Mouse (Mus musculus) ES-Bruce4 (cell line): ENCODE results near the gene Cemip2.

Experiments used
- CTCF ChIP-seq: IDR thresholded peaks from one replicate; pipeline ENCODE4 v1.8.1; 2011; ENCODE audit warnings: low read depth, low read length
- EP300 ChIP-seq: IDR thresholded peaks from 2 replicates; pipeline ENCODE4 v1.6.1; 2011; ENCODE audit warnings: low read depth, low read length; ENCODE audit not compliant: insufficient read depth
- POLR2A ChIP-seq: IDR thresholded peaks from one replicate; pipeline ENCODE4 v1.8.1; 2011; ENCODE audit warnings: low read length; ENCODE audit not compliant: insufficient read depth

DNA sequence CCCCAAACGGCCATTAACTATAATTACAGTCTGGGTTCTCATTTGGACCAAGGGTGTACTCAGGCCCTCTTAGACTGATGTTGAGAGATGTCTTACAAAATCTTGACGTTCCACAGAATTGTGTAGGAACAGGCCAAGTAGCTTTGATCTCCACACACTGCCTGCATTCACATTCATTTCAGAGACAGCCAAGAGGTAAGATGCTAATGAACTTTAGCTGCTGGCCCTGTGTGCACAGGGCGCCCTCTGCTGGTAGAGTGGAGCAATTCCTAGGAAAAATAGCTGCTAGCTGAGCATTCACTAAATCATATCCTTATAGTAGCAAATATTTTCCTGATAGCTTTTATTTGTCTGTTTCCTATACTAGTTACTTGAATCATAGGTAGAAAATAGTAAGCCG lies 30.8 kb upstream of the Cemip2 start:
- TF ChIP-seq POLR2A (no peak), CTCF (peak; percentile 95), EP300 (no peak)
